Mouse (Mus musculus): ENCODE data around the gene Csdc2. TPM values are rescaled to one million over a fixed set of nuclear protein-coding genes. Genes with fewer than 3 reads are reported as not detected.

Csdc2 gene
- polyA plus RNA-seq, 1 experiment, result 6.8 TPM

DNA sequence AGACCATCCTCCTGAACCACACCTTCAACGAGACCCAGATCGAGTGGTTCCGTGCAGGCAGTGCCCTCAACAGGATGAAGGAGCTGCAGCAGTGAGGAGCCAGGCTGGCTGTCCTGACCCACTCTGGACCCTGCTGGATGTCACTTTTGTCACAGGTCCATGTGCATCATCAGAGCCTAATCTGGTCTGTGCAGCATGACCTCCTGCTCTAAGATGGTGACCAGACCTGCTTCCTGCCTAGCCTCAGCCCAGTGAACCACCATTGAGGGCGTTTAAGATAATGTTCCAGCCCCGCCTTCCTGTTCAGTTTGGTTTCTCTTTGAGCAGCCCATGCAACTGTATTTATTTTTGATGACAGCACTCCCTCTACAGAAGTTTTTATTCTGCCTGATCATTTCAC, 21.9 kb upstream of the Csdc2 start:
- Histone ChIP-seq H3K4me3 (ENCODE audit: control insufficient read depth, insufficient read depth, low read length) (no peak overlapping the region), H3K27ac (ENCODE audit: control insufficient read depth, insufficient read depth, low read length) (no peak overlapping the region)

DNA sequence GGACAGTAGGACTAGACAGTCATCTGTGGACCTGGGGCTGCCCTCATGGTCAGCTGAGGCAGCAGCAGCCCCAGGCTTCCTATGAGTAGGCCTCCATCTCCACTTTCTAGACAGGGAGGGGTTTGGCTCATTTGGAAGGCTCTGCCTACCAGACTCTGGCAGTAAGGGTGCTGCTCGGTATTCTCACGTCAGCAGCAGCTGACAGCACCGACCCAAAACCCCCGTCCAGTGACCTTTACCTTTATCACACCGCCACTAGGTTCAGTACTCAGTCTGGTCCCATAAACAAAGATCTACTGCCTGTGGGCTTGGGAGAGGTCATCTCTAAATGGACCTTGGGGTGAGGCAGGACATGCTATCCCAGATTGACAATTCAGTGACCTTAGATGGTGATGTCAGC, 20.9 kb upstream of the Csdc2 start:
- H3K27ac ChIP-seq (ENCODE audit: control insufficient read depth, insufficient read depth, low read length), result no peak overlapping the region
- no peak overlapping the region for H3K4me3 ChIP-seq (ENCODE audit: control insufficient read depth, insufficient read depth, low read length)
- 96% methylated on average over 5 of the region's 5 CpGs for WGBS
- no peaks in the 10 kb centered on the region for H3K4me1 ChIP-seq (replicated peaks; ENCODE audit: control insufficient read depth, insufficient read depth, low read length)
- DNase-seq, result no peak
- H3K36me3 ChIP-seq (ENCODE audit: control insufficient read depth, insufficient read depth, low read length), result peaks cover 51% of the 10 kb centered on the region
- TF ChIP-seq POLR2A (IDR thresholded peaks at IDR 0.05; ENCODE audit: control insufficient read depth, extremely low read depth, insufficient read depth, low read length, poor library complexity), result no peak
- TF ChIP-seq CTCF (IDR thresholded peaks at IDR 0.05; ENCODE audit: borderline replicate concordance, control insufficient read depth, extremely low read depth, insufficient read depth, low read length, poor library complexity), result no peak
- H3K27me3 ChIP-seq (ENCODE audit: control insufficient read depth, insufficient read depth, low read length), result no peaks in the 10 kb centered on the region

More for the DNA sequence above, 21.9 kb upstream of the Csdc2 start:
- 81% methylated on average over 5 of the region's 5 CpGs for WGBS
- Histone ChIP-seq H3K4me1 (replicated peaks; ENCODE audit: control insufficient read depth, insufficient read depth, low read length) (no peaks in the 10 kb centered on the region), H3K36me3 (ENCODE audit: control insufficient read depth, insufficient read depth, low read length) (peaks cover 56% of the 10 kb centered on the region), H3K27me3 (ENCODE audit: control insufficient read depth, insufficient read depth, low read length) (no peaks in the 10 kb centered on the region)
- TF ChIP-seq POLR2A (IDR thresholded peaks at IDR 0.05; ENCODE audit: control insufficient read depth, extremely low read depth, insufficient read depth, low read length, poor library complexity), result no peak
- TF ChIP-seq CTCF (IDR thresholded peaks at IDR 0.05; ENCODE audit: borderline replicate concordance, control insufficient read depth, extremely low read depth, insufficient read depth, low read length, poor library complexity), result no peak
- no peak for DNase-seq

DNA sequence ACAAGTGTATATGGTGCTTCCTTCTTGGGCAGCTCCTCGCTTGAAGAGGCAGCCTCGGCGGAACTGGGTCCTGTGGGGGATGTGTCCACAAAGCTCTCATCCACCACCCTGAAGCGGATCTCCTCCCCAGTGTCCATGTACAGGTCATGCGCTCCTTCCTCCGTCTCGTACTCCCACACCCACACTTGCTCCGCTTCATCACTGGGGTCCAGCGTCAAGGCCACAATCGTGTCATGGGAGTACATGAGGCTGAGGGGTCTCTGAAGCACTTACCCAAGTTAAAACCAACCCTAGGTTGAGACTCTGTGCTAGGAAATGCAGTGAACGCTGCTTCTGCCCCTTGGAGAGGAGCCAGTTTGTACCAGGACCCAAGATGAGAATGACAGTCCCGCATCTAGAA, 19.4 kb upstream of the Csdc2 start:
- peaks cover 36% of the 10 kb centered on the region for H3K36me3 ChIP-seq (ENCODE audit: control insufficient read depth, insufficient read depth, low read length)
- TF ChIP-seq CTCF (IDR thresholded peaks at IDR 0.05; ENCODE audit: borderline replicate concordance, control insufficient read depth, extremely low read depth, insufficient read depth, low read length, poor library complexity) (no peak), POLR2A (IDR thresholded peaks at IDR 0.05; ENCODE audit: control insufficient read depth, extremely low read depth, insufficient read depth, low read length, poor library complexity) (no peak)
- DNase-seq, result no peak
- WGBS, result 89% methylated on average over 12 of the region's 12 CpGs
- no peaks in the 10 kb centered on the region for H3K4me1 ChIP-seq (replicated peaks; ENCODE audit: control insufficient read depth, insufficient read depth, low read length)
- H3K4me3 ChIP-seq (ENCODE audit: control insufficient read depth, insufficient read depth, low read length), result no peak overlapping the region
- no peak overlapping the region for H3K27ac ChIP-seq (ENCODE audit: control insufficient read depth, insufficient read depth, low read length)
- H3K27me3 ChIP-seq (ENCODE audit: control insufficient read depth, insufficient read depth, low read length), result no peaks in the 10 kb centered on the region

DNA sequence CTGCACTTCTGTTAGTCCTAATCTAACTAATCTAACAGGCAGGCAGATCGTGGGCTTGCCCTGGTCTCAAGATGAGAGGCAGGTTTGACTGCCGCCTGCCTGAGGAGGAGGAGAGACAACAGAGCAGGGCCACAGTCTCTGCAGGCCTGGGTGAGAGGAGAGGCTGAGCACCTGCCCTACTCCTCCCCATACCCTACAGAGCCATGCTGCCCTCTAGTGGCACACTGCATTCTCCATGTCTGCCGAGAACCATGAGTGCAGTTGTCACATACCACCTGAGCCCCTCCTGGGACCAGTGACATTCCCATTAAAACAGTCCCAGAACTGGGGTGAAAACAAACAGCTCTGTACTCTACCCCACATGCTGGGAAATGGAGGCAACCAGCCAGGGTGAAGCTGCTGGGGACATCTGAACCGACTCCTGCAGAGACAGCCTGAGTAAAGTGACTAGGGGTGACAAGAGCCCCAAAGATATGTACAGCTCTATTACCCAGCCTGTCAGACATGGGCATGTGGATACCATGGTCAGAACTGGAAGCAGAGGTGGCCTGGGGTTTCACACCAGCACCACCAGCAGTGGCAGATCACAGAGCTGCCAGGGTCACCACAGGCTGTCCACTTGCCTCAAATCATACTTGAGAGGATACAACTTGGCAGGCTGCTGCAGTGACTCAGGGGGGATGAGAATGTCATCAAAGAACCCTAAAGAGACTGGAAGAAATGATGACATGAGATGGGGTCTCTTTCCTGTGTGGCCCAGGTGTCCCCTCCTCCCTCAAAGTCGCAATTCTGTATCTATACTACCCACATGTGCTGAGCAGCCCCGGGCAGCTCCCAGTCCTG, 18.7 kb upstream of the Csdc2 start:
- Histone ChIP-seq H3K36me3 (ENCODE audit: control insufficient read depth, insufficient read depth, low read length) (peaks cover 36% of the 10 kb centered on the region), H3K27ac (ENCODE audit: control insufficient read depth, insufficient read depth, low read length) (no peak overlapping the region), H3K4me1 (replicated peaks; ENCODE audit: control insufficient read depth, insufficient read depth, low read length) (no peaks in the 10 kb centered on the region), H3K4me3 (ENCODE audit: control insufficient read depth, insufficient read depth, low read length) (no peak overlapping the region), H3K27me3 (ENCODE audit: control insufficient read depth, insufficient read depth, low read length) (no peaks in the 10 kb centered on the region)
- TF ChIP-seq POLR2A (IDR thresholded peaks at IDR 0.05; ENCODE audit: control insufficient read depth, extremely low read depth, insufficient read depth, low read length, poor library complexity) (no peak), CTCF (IDR thresholded peaks at IDR 0.05; ENCODE audit: borderline replicate concordance, control insufficient read depth, extremely low read depth, insufficient read depth, low read length, poor library complexity) (peak; percentile 80; the same call in 1 of the 2 replicates)
- 68% methylated on average over 6 of the region's 6 CpGs for WGBS
- peak; percentile 84 for DNase-seq

DNA sequence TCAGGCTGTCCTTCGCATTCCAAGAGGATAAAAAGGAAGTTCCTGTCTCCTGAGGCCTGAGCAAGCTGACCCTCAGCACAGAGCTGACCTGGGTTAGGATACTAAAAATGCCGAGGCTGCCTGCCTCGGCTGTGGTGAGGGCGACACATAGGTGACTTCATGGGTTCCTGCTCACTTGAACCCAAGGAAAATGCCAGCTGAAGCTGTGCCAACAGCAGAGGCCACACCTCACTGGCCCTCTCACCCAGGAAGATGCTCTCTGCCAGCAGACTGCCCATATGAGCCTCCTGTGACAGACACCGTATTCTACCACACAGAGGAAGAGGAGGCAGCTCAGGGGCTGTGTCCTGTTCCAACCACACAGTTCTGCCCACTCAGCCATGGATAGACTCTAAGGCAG, 17.5 kb upstream of the Csdc2 start:
- Histone ChIP-seq H3K27me3 (ENCODE audit: control insufficient read depth, insufficient read depth, low read length) (no peaks in the 10 kb centered on the region), H3K4me3 (ENCODE audit: control insufficient read depth, insufficient read depth, low read length) (no peak overlapping the region), H3K4me1 (replicated peaks; ENCODE audit: control insufficient read depth, insufficient read depth, low read length) (no peaks in the 10 kb centered on the region), H3K36me3 (ENCODE audit: control insufficient read depth, insufficient read depth, low read length) (peaks cover 23% of the 10 kb centered on the region), H3K27ac (ENCODE audit: control insufficient read depth, insufficient read depth, low read length) (no peak overlapping the region)
- DNase-seq, result no peak
- no peak for TF ChIP-seq POLR2A (IDR thresholded peaks at IDR 0.05; ENCODE audit: control insufficient read depth, extremely low read depth, insufficient read depth, low read length, poor library complexity)
- 86% methylated on average over 5 of the region's 5 CpGs for WGBS

DNA sequence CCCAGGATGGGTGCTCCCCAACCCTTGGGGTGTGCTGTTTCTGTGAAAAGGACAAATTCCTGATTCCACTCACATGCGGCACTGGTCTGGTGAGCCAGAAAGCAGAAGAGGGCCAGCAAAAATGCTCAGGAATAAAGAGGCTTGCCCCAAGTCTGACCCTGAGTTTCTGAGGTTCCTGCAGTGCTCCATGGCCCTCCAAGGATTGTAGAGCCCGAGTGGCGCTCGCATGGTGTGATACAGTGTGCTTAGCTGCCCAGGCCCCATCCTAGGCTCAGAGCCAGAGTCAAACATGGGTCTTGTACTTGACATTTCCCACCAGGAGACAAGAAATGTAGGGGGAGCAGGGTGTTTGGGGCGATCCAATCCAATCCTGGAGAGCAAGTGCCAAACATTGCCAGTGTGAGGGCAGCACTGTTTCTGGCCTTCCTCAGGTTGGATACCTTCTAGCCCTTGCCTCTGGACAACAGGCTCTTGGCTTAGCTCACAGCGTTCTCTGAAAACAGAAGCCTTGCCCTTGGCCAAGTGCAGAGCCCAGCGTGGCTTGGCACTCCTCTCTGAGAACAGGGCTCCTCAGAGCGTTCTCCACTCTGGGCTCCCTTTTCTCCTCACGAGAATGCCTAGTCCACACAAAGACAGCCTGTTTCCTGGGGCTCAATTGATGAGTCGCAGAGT, 15.9 kb upstream of the Csdc2 start:
- Histone ChIP-seq H3K36me3 (ENCODE audit: control insufficient read depth, insufficient read depth, low read length) (peaks cover 9% of the 10 kb centered on the region), H3K4me1 (replicated peaks; ENCODE audit: control insufficient read depth, insufficient read depth, low read length) (peaks cover 14% of the 10 kb centered on the region), H3K4me3 (ENCODE audit: control insufficient read depth, insufficient read depth, low read length) (no peak overlapping the region), H3K27ac (ENCODE audit: control insufficient read depth, insufficient read depth, low read length) (no peak overlapping the region), H3K27me3 (ENCODE audit: control insufficient read depth, insufficient read depth, low read length) (no peaks in the 10 kb centered on the region)
- 95% methylated on average over 10 of the region's 10 CpGs for WGBS
- no peak for DNase-seq
- TF ChIP-seq CTCF (IDR thresholded peaks at IDR 0.05; ENCODE audit: borderline replicate concordance, control insufficient read depth, extremely low read depth, insufficient read depth, low read length, poor library complexity) (no peak), POLR2A (IDR thresholded peaks at IDR 0.05; ENCODE audit: control insufficient read depth, extremely low read depth, insufficient read depth, low read length, poor library complexity) (no peak)
